Mouse (Mus musculus) brown adipose tissue, adult 24 weeks (tissue): ENCODE results near the gene Rgs19. TPM values are rescaled to one million over a fixed set of nuclear protein-coding genes. Genes with fewer than 3 reads are reported as not detected.

Source experiments
- H3K27ac ChIP-seq: fragments of 200-500 bp; replicated peaks from 2 replicates; pipeline ENCODE4 v1.5.1; 2012; ENCODE audit warnings: low read depth, mild to moderate bottlenecking, low read length
- H3K4me1 ChIP-seq: fragments of 200-500 bp; 2 replicates; pipeline ENCODE4 v1.6.1; 2012; ENCODE audit warnings: low read length, mixed read lengths; ENCODE audit not compliant: control insufficient read depth, insufficient read depth, insufficient read length
- H3K4me3 ChIP-seq: fragments of 200-500 bp; 2 replicates; pipeline ENCODE4 v1.5.1; 2012; ENCODE audit warnings: low read depth, mild to moderate bottlenecking, low read length, moderate library complexity; ENCODE audit not compliant: insufficient read depth
- polyA plus RNA-seq: library from polyadenylated mRNA; stranded (reverse); fragments of >200 nt; gene quantifications from 2 replicates; pipeline ENCODE4 v1.2.4, GENCODE M21; 2012; ENCODE audit not compliant: missing spikeins, insufficient read depth, insufficient read length

Gene Rgs19
- polyA plus RNA-seq, 1 experiment: 27.0 TPM

- Histone ChIP-seq H3K4me1 (no peaks in the 10 kb centered on the region), H3K27ac (no peak overlapping the region), H3K4me3 (no peak overlapping the region)
These were observed 40.7 kb downstream of the Rgs19 start for GRCm38 (mm10) chr2:181653065-181653464.

- Histone ChIP-seq H3K27ac (no peak overlapping the region), H3K4me1 (no peaks in the 10 kb centered on the region), H3K4me3 (no peak overlapping the region)
These were observed 44.9 kb downstream of the Rgs19 start for GRCm38 (mm10) chr2:181648926-181649325.

- no peak overlapping the region for H3K27ac ChIP-seq
- H3K4me1 ChIP-seq: no peaks in the 10 kb centered on the region
- H3K4me3 ChIP-seq: no peak overlapping the region
These were observed 46.9 kb downstream of the Rgs19 start for GRCm38 (mm10) chr2:181646626-181647472.

- no peak overlapping the region for H3K4me3 ChIP-seq
- H3K4me1 ChIP-seq: no peaks in the 10 kb centered on the region
- no peak overlapping the region for H3K27ac ChIP-seq
These were observed 48.1 kb downstream of the Rgs19 start for GRCm38 (mm10) chr2:181645666-181646065.

GRCm38 (mm10) chr2:181644361-181644760 is 49.4 kb downstream of the Rgs19 start:
- Histone ChIP-seq H3K27ac (no peak overlapping the region), H3K4me3 (no peak overlapping the region), H3K4me1 (no peaks in the 10 kb centered on the region)

Other genes starting within 250 kb of the Rgs19 start
- 5.5 and 6.6 TPM in 2 replicates for gene Zbtb46, start 234.6 kb downstream of the Rgs19 start, polyA plus RNA-seq
- not detected in 2 replicates for gene Abhd16b, start 200.8 kb downstream of the Rgs19 start, polyA plus RNA-seq
- gene Tpd52l2, start 196.8 kb downstream of the Rgs19 start, polyA plus RNA-seq: 88.5 and 109 TPM in 2 replicates
- 30.8 and 38.6 TPM in 2 replicates for gene Dnajc5, start 173.5 kb downstream of the Rgs19 start, polyA plus RNA-seq
- gene Uckl1, start 109.1 kb downstream of the Rgs19 start, polyA plus RNA-seq: 26.8 and 26.9 TPM in 2 replicates
- 23.2 and 23.7 TPM in 2 replicates for gene Prpf6, start 102.1 kb downstream of the Rgs19 start, polyA plus RNA-seq
- 5.1 TPM in 2 replicates for gene Zfp512b, start 101.2 kb downstream of the Rgs19 start, polyA plus RNA-seq
- gene Samd10, start 94.8 kb downstream of the Rgs19 start, polyA plus RNA-seq: 0.63 and 1.6 TPM in 2 replicates
- gene Gm29797, start 36.9 kb downstream of the Rgs19 start, polyA plus RNA-seq: not detected in 2 replicates
- 12.8 and 22.2 TPM in 2 replicates for gene Sox18, start 22.3 kb downstream of the Rgs19 start, polyA plus RNA-seq
- gene Tcea2, start 13.7 kb downstream of the Rgs19 start, polyA plus RNA-seq: 3.2 and 3.4 TPM in 2 replicates
- not detected in 2 replicates for gene Lkaaear1, start 4.5 kb upstream of the Rgs19 start, polyA plus RNA-seq
- not detected in 2 replicates for gene Oprl1, start 21.0 kb upstream of the Rgs19 start, polyA plus RNA-seq
- gene Myt1, start 69.4 kb upstream of the Rgs19 start, polyA plus RNA-seq: not detected in 2 replicates
- 27.0 and 38.8 TPM in 2 replicates for gene Pcmtd2, start 143.9 kb upstream of the Rgs19 start, polyA plus RNA-seq
- 16.7 and 22.2 TPM in 2 replicates for gene Polr3k, start 170.4 kb upstream of the Rgs19 start, polyA plus RNA-seq